Mouse (Mus musculus): ENCODE measurements around the gene Ccser2.

DNA sequence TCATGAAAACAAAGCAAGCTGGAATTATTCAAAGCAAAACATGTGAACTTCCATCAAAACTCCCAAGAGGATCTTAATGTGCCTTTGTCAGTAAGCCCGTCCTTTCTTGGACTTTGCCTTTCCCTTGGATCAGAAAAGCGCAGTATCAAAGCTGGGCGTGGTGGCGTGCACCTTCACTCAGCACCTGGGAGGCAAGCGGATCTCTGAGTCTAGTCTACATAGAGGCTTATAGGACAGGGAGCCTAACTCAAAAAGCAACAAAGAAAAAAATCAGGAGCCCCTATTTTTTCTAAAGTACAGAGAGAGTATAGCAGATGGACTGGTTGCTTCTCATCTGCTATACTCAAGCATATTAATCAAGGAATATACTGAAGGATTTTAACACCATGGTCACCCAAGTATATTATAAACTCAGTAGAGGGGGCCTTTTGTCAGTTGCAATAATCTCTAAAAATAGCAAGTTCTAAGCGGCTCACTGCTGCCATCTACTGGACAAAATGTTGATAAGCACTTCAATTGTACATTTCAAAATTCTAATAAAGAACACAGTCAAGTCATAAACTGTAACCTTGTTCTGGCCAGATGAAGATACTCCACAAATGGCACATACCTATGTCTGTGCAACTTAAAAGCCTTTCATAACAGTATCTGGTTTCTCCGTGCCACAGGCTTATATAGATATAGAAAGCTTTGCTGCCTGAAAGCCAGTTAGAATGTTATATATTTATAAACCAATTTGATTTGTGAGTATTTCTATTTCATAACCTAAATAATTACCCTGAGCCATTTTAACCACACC, 31.3 kb downstream of the Ccser2 start:
- TF ChIP-seq POLR2A (IDR thresholded peaks at IDR 0.05; ENCODE audit: insufficient read length, low read depth) (no peak), REST (IDR thresholded peaks at IDR 0.05; ENCODE audit: insufficient read depth, insufficient read length) (no peak), CEBPB (IDR thresholded peaks at IDR 0.05; ENCODE audit: insufficient read depth, poor library complexity, severe bottlenecking) (no peak), USF1 (IDR thresholded peaks at IDR 0.05; ENCODE audit: low read depth) (no peak), TCF12 (IDR thresholded peaks at IDR 0.05; ENCODE audit: insufficient read depth, poor library complexity, severe bottlenecking) (no peak), TCF3 (IDR thresholded peaks at IDR 0.05; ENCODE audit: insufficient read length, low read depth) (no peak), SRF (IDR thresholded peaks at IDR 0.05; ENCODE audit: control insufficient read depth, insufficient read length, low read depth) (no peak), E2F4 (IDR thresholded peaks at IDR 0.05; ENCODE audit: insufficient read depth) (no peak), MYOG (IDR thresholded peaks at IDR 0.05; ENCODE audit: control insufficient read depth in 1 of 3, insufficient read depth in 1 of 3, insufficient read length in 2 of 3, low read depth in 2 of 3) (no peak), POLR2AphosphoS2 (IDR thresholded peaks at IDR 0.05; ENCODE audit: insufficient read length, low read depth) (no peak)
